Mouse (Mus musculus): ENCODE results near the gene Osbpl9.
A peak's percentile ranks its signal among the peaks of the same experiment; 100 is the strongest.

Osbpl9 gene

DNA sequence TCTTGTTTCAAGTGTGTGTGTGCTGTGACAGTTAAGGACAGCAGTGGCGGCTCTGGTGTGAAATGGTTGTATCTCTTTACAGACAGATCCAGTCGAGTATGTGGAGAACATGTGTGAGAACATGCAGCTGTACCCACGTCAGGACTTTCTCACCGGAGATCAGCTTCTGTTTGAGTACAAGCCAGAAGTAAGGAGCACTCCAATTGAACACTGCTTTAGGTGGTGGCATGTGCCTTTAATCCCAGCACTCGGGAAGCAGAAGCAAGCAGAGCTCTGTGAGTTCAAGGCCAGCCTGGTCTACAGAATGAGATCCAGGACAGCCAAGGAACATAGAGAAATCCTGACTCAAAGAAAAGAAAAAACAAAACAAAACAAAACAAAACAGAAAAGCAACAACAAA lies 158.8 kb downstream of the Osbpl9 start:
- no peak for DNase-seq (ENCODE audit: low read depth, low spot score)

DNA sequence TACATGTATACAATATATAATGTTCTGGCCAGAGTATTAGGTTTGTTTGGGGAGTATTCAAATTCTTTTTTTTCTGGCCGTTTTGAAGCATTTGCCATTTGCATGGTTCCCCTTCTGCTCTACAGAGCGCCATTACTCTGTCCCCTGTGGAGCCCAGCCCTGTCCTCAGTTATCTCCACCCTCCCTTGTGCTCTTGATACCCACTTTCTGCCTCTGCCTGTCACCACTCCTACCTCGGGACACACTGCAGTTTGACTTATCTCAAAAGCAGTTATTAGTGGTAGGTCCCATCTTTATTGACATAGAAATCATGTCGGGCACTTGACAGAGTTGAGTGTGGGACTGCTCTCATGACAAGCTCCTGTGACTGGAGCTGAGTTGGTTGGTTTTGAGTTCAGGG lies 159.3 kb downstream of the Osbpl9 start:
- DNase-seq (ENCODE audit: low read depth, low spot score), result no peak

DNA sequence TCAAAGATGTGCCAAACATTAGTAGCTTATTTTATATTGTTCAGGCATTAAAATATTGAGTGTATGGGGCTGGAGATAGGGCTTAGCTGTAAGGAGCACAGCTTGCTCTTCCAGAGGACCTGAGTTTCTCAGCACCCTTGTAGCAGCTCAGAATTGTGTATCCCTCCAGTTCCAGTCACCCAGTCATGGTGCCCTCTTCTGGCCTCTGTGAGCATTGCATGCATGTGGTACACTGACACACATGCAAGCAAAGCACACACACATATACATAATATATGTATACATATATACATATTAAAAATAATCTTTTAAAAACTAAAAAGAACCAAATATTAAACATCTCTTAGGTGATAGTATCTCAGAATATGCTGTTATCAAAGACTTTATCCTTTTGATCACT lies 165.7 kb downstream of the Osbpl9 start:
- peak; percentile 23 for DNase-seq (ENCODE audit: low read depth, low spot score)

DNA sequence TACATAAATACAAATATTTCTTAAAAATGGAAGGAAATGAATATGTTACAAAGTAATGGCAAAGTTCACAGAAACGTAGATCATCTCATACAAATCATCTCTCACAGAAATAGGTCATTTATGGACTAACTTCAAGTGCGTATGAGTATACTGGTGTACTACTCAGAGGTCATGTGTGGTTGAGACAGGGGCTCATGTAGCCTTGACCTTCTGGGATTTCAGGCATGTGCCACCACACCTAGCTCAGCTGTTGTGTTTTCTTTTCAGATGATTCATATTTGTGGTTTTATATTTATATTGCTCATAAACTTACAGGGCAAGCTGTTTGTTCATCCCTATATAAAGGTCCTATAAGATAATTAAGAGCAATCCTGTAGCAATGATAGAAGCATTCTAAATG lies 171.8 kb downstream of the Osbpl9 start:
- no peak for DNase-seq (ENCODE audit: low read depth, low spot score)

DNA sequence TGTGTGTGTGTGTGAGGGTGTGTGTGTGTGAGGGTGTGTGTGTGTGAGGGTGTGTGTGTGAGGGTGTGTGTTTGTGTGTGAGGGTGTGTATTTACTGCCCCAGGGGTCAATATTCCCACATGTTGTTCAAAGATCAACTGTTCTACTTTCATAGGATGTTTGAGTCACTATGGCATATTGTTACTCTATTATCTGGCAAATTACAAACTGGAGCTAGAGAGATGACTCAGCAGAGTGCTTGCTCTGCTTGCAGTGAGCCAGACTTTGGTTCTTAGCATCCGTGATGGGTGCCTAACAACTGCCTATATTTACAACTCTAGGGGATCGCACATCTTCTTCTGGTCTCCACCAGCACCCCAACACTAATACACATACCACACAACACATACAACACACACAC lies 172.2 kb downstream of the Osbpl9 start:
- DNase-seq (ENCODE audit: low read depth, low spot score), result no peak

DNA sequence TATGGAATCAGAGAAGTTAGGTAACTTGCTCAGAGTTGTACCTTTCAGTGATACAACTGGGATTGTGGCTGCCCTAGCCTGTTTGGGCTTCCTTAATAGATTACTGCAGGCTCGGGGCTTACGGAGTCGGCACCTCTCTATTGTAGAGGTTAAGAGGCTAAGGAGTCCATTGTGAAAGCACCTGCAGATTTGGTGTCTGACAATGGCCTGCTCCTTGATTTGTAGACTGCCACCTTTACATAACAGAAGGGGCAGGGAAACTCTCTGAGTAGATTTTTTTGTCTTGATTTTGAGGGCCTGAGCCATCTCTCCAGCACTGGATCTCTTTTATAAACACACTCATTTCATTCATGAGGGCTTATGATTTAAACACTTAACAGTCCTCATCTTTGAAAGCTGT lies 175.5 kb downstream of the Osbpl9 start:
- DNase-seq (ENCODE audit: low read depth, low spot score), result no peak

DNA sequence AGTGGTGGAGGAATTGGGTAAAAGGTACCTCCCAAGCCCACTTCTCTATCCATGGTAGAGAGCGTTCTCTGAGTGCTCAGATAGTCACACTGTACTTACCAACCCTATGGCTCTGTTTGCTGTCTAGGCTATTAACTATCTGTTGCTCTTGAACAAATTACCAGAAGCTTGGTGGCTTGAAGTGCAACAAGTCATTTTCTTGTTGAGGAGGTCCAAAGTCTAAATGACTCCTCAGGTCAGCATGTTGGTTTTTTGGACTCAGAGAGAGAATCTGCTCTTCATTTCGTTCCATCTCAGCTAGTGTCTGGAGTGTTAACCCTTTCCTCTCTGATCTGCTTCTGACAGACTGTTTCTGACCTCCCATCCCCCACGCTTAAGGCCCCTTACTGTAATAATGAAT lies 177.0 kb downstream of the Osbpl9 start:
- DNase-seq (ENCODE audit: low read depth, low spot score), result no peak

DNA sequence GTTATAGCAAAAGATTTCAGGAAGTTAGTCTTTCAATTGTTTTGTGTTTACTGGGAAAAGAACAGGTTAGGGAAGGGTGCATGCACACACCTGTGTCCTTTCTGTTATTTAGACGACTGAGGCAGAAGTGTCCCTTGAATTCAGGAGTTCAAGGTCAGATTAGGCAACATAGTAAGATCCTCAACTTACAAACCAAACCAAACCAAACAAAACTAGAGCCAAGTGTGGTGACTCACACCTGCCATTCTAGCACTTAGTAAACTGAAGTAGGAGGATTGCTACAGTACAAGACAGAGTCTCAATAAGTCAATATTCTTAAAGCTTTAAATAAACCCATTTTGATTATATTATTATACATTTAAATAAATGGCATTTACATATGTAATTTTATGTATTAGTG lies 180.1 kb downstream of the Osbpl9 start:
- DNase-seq (ENCODE audit: low read depth, low spot score), result no peak

DNA sequence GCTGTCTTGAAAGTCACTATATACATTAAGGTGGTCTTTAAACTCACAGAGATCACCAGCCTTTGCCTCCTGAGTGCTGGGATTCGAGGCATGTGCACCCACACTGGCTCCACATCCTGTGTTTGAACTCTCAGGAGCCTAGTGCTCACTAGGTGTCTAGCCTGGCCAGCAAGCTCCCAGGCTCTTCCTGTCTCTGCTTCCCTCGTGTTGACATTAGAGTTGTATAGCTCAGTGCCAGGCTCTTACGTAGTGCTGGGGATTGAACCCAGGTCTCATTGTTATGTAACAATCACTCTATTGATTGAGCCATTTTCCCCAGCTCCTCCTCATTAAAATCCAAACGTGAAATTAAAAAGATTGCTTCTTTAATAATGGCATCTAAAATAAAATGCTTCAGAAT lies 182.8 kb downstream of the Osbpl9 start:
- DNase-seq (ENCODE audit: low read depth, low spot score), result no peak

DNA sequence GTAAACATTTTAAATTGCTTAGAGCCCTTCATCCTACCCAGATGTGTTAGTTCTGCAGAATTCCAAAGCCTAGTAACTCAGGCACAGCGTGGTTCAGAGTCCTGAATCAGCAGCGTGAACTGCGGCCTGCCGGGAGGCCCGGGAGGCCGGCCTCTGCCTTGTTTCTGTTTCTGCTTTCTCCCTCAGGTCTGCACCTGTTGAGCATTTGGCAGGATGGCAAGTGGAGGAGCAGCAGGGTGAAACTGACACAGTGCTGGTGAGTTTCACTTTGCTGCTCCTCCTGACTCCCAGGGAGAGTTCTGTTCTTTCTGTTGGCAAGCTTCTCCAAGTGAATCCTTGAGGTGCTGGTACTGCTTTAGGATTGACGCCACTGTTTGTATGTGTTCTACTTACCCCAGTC lies 184.6 kb downstream of the Osbpl9 start:
- no peak for DNase-seq (ENCODE audit: low read depth, low spot score)

DNA sequence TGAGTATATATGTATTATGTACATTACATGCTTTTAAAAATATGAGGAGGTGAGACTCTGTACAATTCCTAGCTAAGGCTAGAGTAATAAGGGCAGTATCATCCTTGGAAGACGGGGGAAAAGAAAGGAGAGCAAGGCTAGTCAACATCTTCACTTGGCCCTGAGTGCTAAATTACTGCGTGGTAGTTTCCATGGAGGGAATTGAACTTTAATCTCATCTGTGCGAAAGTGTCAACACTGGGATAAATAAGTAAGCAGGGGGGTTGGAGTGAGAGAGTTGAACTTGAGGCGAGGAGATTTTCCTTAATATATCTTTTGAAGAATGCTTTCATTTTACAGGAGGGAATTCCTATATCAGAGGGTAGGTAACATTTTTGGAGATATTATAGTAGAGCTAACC lies 188.0 kb downstream of the Osbpl9 start:
- DNase-seq (ENCODE audit: low read depth, low spot score), result no peak
